Mouse (Mus musculus) heart, adult 2 months (tissue): ENCODE results near the gene Map3k4.

ENCODE experiments used
- CTCF ChIP-seq: fragments of 200-600 bp; IDR thresholded peaks from 2 replicates; pipeline ENCODE4 v1.8.1; 2022; ENCODE audit warnings: antibody characterized with exemption, mild to moderate bottlenecking, moderate library complexity
- POLR2A ChIP-seq: fragments of 200-500 bp; IDR thresholded peaks from 2 replicates; pipeline ENCODE4 v1.6.1; 2011; ENCODE audit warnings: mild to moderate bottlenecking, low read depth, low read length, control low read depth; ENCODE audit not compliant: insufficient read depth

DNA sequence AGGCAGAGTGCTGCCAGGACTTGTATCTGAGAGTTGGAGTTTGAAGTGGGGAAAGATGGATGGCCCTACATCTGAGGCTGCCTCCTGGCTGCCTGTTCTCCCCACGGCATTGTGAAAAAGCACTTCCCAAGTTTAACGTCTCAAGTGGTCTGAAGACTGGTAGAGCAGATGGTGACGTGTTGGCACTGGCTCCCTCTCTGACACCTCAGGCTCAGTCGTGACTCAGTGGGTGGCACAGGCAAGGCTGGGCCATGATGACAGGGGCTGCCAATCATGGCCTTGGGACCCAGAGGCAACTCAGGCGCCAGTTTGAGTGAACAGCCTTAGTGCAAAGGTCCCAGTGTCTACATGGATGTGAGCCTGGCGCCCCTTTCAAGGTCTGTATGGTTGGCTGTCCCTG lies 96.7 kb downstream of the Map3k4 start:
- TF ChIP-seq CTCF: no peak
- TF ChIP-seq POLR2A: no peak
